Mouse (Mus musculus) embryonic facial prominence, embryonic 11.5 days (tissue): ENCODE measurements around the gene Rasgef1b. TPM values are rescaled to one million over a fixed set of nuclear protein-coding genes. Genes with fewer than 3 reads are reported as not detected.

Experiments
- ATAC-seq: fragments of 200-750 bp; cut with Nextera tagmentation; replicated peaks from 2 replicates; pipeline ENCODE4 v1.8.0; 2017; ENCODE audit warnings: low read depth; ENCODE audit not compliant: insufficient number of reproducible peaks, low FRiP score, low TSS enrichment
- DNase-seq: peaks from one replicate; pipeline ENCODE4 v3.0.0-alpha.2; 2015; ENCODE audit warnings: low spot score
- H3K27ac ChIP-seq: fragments of 300-500 bp; sonication (generic); replicated peaks from 2 replicates; pipeline ENCODE4 v1.5.1; 2014; ENCODE audit warnings: mild to moderate bottlenecking, low read depth, low read length, control low read depth
- H3K27me3 ChIP-seq: fragments of 300-500 bp; sonication (generic); 2 replicates; pipeline ENCODE4 v1.6.1; 2014; ENCODE audit warnings: mild to moderate bottlenecking, low read length, moderate library complexity, mixed read lengths; ENCODE audit not compliant: control insufficient read depth, insufficient read depth
- H3K36me3 ChIP-seq: fragments of 300-500 bp; sonication (generic); replicated peaks from 2 replicates; pipeline ENCODE4 v1.6.1; 2014; ENCODE audit warnings: low read depth, mild to moderate bottlenecking, low read length, moderate library complexity, mixed read lengths; ENCODE audit not compliant: control insufficient read depth, insufficient read depth
- H3K4me1 ChIP-seq: fragments of 300-500 bp; sonication (generic); 2 replicates; pipeline ENCODE4 v1.6.1; 2014; ENCODE audit warnings: low read length, mixed read lengths; ENCODE audit not compliant: control insufficient read depth, insufficient read depth
- H3K4me2 ChIP-seq: fragments of 300-500 bp; sonication (generic); 2 replicates; pipeline ENCODE4 v1.6.1; 2014; ENCODE audit warnings: low read depth, mild to moderate bottlenecking, control low read depth, low read length, moderate library complexity
- H3K4me3 ChIP-seq: fragments of 300-500 bp; sonication (generic); 2 replicates; pipeline ENCODE4 v1.5.1; 2014; ENCODE audit warnings: low read depth, low read length, control low read depth
- H3K9ac ChIP-seq: fragments of 300-500 bp; sonication (generic); replicated peaks from 2 replicates; pipeline ENCODE4 v1.6.1; 2014; ENCODE audit warnings: mild to moderate bottlenecking, control low read depth, low read length
- H3K9me3 ChIP-seq: fragments of 300-500 bp; sonication (generic); replicated peaks from 2 replicates; pipeline ENCODE4 v1.6.1; 2016; ENCODE audit warnings: mild to moderate bottlenecking, low read length, inconsistent platforms, mixed read lengths; ENCODE audit not compliant: control insufficient read depth
- WGBS: fragments of 180-500 bp; shearing (Covaris S2); extraction: QIAGEN DNeasy Blood & Tissue Kit; methylation state at CpG from one replicate; pipeline ENCODE4 v1.1.7; 2014; 5-methylcytosine and 5-hydroxymethylcytosine counted together
- polyA plus RNA-seq: library from polyadenylated mRNA; unstranded; fragments of >200 nt; fragmentation: Nextera tagmentation; extraction: Ambion mirVana; gene quantifications from 2 replicates; pipeline ENCODE4 v1.2.1, GENCODE M21; 2014

Gene Rasgef1b
- polyA plus RNA-seq, 1 experiment from 2014 or later: 14.2 TPM

DNA sequence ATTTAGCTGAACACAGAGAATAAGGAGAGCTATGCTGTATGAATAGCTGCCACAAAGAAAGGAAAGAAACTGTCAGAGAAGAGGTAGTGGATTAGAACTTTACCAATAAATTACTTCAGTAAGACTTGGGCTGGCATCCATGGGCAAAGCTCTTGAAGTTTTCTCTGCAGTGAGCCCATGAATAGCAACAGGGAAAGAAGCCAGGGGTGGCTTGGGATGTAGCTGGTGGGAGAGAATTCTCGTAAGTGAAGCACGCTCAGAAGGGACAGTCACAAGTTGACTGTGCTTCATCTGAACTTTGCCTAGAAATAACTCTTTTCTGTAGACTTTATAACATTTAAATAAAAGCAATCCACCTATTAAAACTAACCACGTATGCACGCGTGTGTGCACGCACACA is 87.5 kb downstream of the Rasgef1b start:
- WGBS: 86% methylated on average over 6 of the region's 6 CpGs

DNA sequence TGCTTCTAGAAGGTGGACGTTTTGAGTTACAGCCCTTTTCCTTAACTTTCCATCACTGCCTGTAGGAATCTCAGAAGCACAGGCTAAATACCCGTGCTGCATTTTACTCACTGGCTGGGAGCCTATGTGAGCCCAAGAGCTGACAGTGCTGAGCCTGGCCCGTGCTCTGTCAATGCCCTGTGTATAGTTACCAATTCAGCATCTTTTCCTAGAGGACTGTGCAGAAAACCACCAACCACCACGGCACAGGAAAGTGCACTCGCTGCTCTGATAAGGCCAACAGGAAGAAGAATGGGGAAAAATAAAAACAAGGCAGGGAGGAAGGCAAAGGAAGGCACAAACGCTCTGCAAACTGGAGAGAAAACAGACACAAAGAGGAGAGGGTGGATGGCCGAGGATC is 92.3 kb downstream of the Rasgef1b start:
- Histone ChIP-seq H3K27me3 (no peaks in the 10 kb centered on the region), H3K9ac (no peak overlapping the region; the same call in 1 of the 2 replicates), H3K9me3 (no peaks in the 10 kb centered on the region), H3K4me3 (no peak overlapping the region), H3K4me1 (no peaks in the 10 kb centered on the region), H3K36me3 (no peaks in the 10 kb centered on the region), H3K27ac (no peak overlapping the region), H3K4me2 (no peak overlapping the region)
- 31% methylated on average over 7 of the region's 7 CpGs for WGBS
- DNase-seq (no peak), ATAC-seq (no peak)

More for the DNA sequence above, 87.5 kb downstream of the Rasgef1b start:
- Histone ChIP-seq H3K4me3 (no peak overlapping the region), H3K27ac (no peak overlapping the region), H3K9ac (no peak overlapping the region), H3K36me3 (no peaks in the 10 kb centered on the region), H3K27me3 (no peaks in the 10 kb centered on the region), H3K4me1 (no peaks in the 10 kb centered on the region), H3K4me2 (no peak overlapping the region), H3K9me3 (no peaks in the 10 kb centered on the region)
- ATAC-seq: no peak
- no peak for DNase-seq

DNA sequence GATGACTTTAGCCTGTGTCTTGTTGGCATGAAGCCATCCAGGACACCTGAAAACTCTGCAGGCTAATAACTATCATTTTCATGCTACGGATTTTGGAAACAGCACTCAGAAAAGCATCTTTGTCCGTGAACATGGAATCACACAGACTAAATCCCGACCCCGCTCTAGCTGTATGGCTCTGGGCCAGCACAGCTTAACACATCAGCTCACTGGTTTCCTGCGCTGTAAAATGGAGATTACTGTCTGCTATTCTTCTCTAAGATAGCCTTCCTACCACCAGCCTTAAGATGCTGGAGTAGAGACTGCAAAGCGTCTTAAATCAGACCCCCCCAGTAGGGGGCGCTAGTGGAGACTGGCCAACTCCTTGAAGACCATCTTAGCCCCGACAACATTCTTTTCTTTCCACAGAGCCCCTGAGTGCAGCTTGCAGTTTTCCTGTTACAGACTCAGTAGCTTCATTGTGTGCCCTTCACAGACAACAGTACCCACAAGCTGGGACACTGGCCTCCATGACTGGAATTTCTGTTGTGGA is 94.8 kb downstream of the Rasgef1b start:
- no peak for DNase-seq
- no peaks in the 10 kb centered on the region for H3K27me3 ChIP-seq
- no peak overlapping the region for H3K9ac ChIP-seq
- 85% methylated on average over 8 of the region's 8 CpGs for WGBS
- H3K4me2 ChIP-seq: no peak overlapping the region
- no peak overlapping the region for H3K4me3 ChIP-seq
- H3K4me1 ChIP-seq: no peaks in the 10 kb centered on the region
- H3K27ac ChIP-seq: no peak overlapping the region
- H3K9me3 ChIP-seq: no peaks in the 10 kb centered on the region
- no peak for ATAC-seq
- no peaks in the 10 kb centered on the region for H3K36me3 ChIP-seq

GRCm38 (mm10) chr5:99633548-99633947 is 95.3 kb downstream of the Rasgef1b start:
- no peaks in the 10 kb centered on the region for H3K36me3 ChIP-seq
- H3K9ac ChIP-seq: no peak overlapping the region
- H3K9me3 ChIP-seq: no peaks in the 10 kb centered on the region
- 92% methylated on average over 1 of the region's 1 CpGs for WGBS
- DNase-seq (no peak), ATAC-seq (no peak)
- no peak overlapping the region for H3K4me2 ChIP-seq
- no peaks in the 10 kb centered on the region for H3K27me3 ChIP-seq
- H3K4me1 ChIP-seq: no peaks in the 10 kb centered on the region
- H3K4me3 ChIP-seq: no peak overlapping the region
- no peak overlapping the region for H3K27ac ChIP-seq

DNA sequence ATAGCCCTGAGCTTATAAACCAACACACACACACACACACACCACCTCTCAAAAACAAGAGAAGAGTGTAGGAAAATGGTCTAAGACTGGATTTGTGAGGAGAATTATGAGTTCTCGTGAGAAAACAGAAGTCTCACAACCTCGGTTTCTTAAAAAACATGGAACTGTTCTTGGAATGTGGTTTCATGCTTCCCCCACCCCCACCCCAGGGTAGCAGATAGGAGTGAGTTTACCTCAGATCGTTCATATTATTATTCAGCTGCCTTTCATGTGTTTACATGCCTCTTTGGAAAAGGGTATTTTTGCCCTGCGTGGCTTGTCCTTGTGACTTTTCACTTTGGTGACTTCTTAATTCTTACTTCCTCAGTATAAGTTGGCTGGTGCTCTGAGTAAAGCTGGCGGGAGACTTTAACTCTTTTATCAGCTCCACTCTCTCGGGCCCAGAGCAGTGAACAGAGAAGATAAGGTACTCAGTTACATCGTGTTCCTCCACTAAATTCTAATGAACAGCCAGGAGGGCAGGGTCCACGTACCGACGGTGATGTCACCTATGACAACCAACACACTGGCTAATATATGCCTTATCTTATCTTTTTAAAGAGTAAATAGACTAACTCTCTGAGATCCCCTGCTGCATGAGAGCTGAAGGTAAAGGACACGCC is 96.1 kb downstream of the Rasgef1b start:
- WGBS: 79% methylated on average over 11 of the region's 11 CpGs
- no peaks in the 10 kb centered on the region for H3K27me3 ChIP-seq

GRCm38 (mm10) chr5:99630087-99630486 is 98.8 kb downstream of the Rasgef1b start:
- Histone ChIP-seq H3K27ac (no peak overlapping the region), H3K4me1 (no peaks in the 10 kb centered on the region), H3K36me3 (no peaks in the 10 kb centered on the region), H3K9ac (no peak overlapping the region), H3K9me3 (no peaks in the 10 kb centered on the region), H3K4me2 (no peak overlapping the region), H3K4me3 (no peak overlapping the region), H3K27me3 (no peaks in the 10 kb centered on the region)
- ATAC-seq: no peak
- WGBS: 79% methylated on average over 7 of the region's 7 CpGs
- no peak for DNase-seq

More for the DNA sequence above, 96.1 kb downstream of the Rasgef1b start:
- Histone ChIP-seq H3K4me3 (no peak overlapping the region), H3K4me2 (no peak overlapping the region), H3K9ac (no peak overlapping the region), H3K36me3 (no peaks in the 10 kb centered on the region), H3K27ac (no peak overlapping the region), H3K9me3 (no peaks in the 10 kb centered on the region), H3K4me1 (no peaks in the 10 kb centered on the region)
- ATAC-seq (no peak), DNase-seq (no peak)

GRCm38 (mm10) chr5:99625603-99626002 is 103.3 kb downstream of the Rasgef1b start:
- Histone ChIP-seq H3K27ac (no peak overlapping the region), H3K36me3 (no peaks in the 10 kb centered on the region), H3K4me1 (no peaks in the 10 kb centered on the region), H3K4me3 (no peak overlapping the region), H3K4me2 (no peak overlapping the region), H3K9ac (no peak overlapping the region), H3K9me3 (no peaks in the 10 kb centered on the region), H3K27me3 (no peaks in the 10 kb centered on the region)
- DNase-seq (no peak), ATAC-seq (no peak)
- WGBS: 52% methylated on average over 3 of the region's 3 CpGs

DNA sequence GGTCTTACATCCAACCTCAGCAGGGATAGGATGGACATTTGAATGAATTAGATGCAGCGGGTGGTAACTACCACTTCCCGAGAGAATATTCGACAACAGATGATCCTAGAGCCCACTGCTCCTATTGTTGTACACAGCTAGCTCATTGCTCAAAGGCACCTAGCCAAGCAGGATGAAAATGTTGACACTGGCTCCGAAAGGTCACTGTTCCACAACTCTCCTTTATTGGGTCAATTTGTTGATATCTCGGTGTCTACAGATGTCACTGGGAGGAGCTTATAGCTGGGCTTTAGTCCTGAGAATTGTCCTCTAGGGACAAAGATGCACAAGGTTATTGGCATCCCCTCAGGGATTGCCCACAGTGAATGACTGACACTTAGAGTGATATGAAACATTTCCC is 108.1 kb downstream of the Rasgef1b start:
- H3K4me2 ChIP-seq: no peak overlapping the region
- no peak overlapping the region for H3K4me3 ChIP-seq
- H3K27me3 ChIP-seq: no peaks in the 10 kb centered on the region
- no peaks in the 10 kb centered on the region for H3K9me3 ChIP-seq
- ATAC-seq: no peak
- WGBS: 92% methylated on average over 5 of the region's 5 CpGs
- H3K27ac ChIP-seq: no peak overlapping the region
- no peak overlapping the region for H3K9ac ChIP-seq
- H3K36me3 ChIP-seq: no peaks in the 10 kb centered on the region
- no peaks in the 10 kb centered on the region for H3K4me1 ChIP-seq
- no peak for DNase-seq
